Mouse (Mus musculus) C2C12 (cell line): ENCODE data around the gene Chd9.

ENCODE experiments used
- CTCF ChIP-seq: IDR thresholded peaks from one replicate; pipeline ENCODE4 v1.5.1; 2011; ENCODE audit not compliant: control insufficient read depth, insufficient read depth, insufficient read length
- MAX ChIP-seq: IDR thresholded peaks from one replicate; pipeline ENCODE4 v1.6.1; 2011; ENCODE audit warnings: mild to moderate bottlenecking, control low read depth
- MYOD1 ChIP-seq: IDR thresholded peaks from one replicate; pipeline ENCODE4 v1.6.1; 2011; ENCODE audit warnings: low read depth; ENCODE audit not compliant: control insufficient read depth, insufficient read length
- MYOG ChIP-seq: IDR thresholded peaks from one replicate; pipeline ENCODE4 v1.6.1; 2011; ENCODE audit not compliant: control insufficient read depth, insufficient read length; ENCODE audit errors: extremely low read depth
- USF1 ChIP-seq: IDR thresholded peaks from one replicate; pipeline ENCODE4 v1.6.1; 2011; ENCODE audit warnings: low read depth, mild to moderate bottlenecking, control low read depth, moderate library complexity

DNA sequence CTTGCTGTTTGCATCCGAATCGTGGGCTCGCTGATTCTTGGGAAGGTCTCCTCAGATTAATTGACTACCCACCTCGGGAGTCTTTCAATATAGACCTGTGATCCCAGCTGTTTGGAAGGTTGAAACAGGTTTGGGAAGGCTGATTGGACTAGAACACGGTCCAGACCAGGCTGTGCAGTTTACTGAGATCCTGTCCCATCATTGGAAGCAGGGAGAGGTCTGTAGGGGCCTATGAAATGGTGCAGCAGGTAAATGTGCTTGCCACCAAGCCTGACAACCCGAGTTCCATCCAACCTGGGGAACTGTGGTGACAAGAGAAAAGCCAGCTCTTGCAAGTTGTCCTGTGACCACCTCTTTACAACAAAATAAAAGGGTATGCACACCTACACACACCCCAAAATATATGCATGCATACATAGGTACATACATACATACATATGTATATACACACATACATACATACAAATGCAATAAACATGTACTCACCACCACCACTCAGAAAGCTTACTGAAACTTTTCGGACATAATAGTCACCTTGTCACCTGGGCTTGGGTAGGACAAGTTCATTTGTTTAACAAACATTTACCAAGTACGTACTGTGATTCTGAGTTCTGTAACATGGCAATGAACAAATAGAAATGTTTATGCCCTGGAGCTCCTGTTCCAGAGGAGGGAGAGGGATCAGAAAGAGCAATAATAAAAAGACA is 63.9 kb downstream of the Chd9 start:
- TF ChIP-seq CTCF (no peak), MAX (no peak), USF1 (no peak), MYOG (no peak), MYOD1 (no peak)
